Mouse (Mus musculus) monocyte, adult 5-6 weeks (primary cell): Measurements from ENCODE around the gene Mtf2. TPM values are rescaled to one million over a fixed set of nuclear protein-coding genes. Genes with fewer than 3 reads are reported as not detected.
A peak's percentile ranks its signal among the peaks of the same experiment; 100 is the strongest.
"Not testable (repeated sequence)": the region's sequence is repeated elsewhere in the genome, so short reads cannot be mapped to it uniquely, and the experiment has no call there.

ENCODE experiments used
- ATAC-seq: fragments of 153-309, 156-312 bp; replicated peaks from 2 replicates; pipeline ENCODE4 v1.8.0; 2017; ENCODE audit warnings: mild to moderate bottlenecking; ENCODE audit not compliant: low TSS enrichment, insufficient number of reproducible peaks, severe bottlenecking, poor library complexity, low FRiP score
- total RNA-seq: library from RNA; stranded (forward); fragments of 200-1000, 200-491, 200-594 nt; gene quantifications from 3 replicates; pipeline ENCODE4 v1.2.3, GENCODE M21; 2017

Mtf2 gene
- total RNA-seq, 1 experiment from 2014 or later: 63.4 TPM

DNA sequence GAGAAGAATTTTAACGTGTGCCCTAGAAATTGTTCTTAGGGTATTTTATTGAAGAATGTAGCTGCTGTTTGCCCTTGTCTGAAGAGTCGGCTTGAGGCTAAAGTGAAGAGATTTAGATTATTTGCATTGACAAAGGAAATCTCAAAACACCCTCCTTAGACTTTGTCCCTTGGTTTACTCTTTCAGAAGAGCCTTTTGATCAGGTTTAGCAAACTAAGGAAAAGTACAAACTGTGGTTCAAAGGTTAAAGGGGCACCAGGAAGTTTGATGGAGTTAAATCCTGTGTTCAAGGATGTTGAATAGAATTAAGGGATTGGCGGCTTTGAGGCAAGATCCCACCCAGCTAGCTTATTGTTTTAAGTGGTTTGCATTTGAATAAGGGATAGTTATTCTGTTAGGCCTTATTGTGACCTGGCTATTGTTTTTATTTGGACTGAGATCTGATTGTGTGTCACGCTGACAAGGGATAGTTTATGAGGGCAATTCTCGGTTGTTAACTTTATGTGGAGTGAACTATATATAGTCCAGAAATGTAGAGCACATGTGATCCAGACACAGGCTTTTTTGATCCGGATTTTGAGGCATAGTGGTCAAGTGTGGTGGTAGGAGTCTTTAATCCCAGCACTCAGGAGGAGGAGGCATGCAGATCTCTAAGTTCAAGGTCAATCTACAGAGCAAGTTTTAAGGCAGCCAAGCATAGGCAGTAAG is 11.5 kb downstream of the Mtf2 start:
- no peak for ATAC-seq

DNA sequence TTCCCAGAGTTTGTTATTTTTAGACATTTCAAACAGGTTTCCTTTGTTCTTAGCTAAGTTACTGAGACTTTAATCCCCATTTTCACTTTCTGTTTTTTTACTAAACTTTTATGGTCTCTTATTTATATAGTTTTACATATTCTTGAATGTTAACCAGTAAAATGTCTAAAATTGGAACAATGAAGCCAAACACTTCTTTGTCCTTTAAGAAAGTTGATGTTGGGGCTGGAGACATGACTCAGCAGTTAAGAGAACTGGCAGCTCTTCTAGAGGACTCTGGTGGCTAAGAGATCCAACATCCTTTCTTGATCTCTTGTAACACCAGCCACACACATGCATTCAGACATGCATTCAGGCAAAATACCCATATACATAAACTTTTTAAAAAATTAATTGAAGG is 14.1 kb downstream of the Mtf2 start:
- ATAC-seq: no peak

DNA sequence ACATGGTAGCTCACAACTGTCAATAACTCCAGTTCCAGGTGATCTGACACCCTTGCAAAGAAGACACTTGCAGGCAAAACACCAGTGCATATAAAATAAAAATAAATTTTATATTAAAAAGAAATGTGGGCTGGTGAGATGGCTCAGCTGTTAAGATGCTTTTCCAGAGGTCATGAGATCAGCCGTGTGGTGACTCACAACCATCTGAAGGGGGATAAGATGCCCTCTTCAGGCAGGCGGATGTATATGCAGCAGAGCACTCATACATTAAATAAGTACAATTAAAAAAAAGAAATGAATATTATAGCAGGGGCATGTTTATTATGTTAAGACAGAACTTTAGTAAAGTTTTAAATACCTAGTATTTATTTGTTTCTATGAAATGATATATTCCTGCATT is 16.9 kb downstream of the Mtf2 start:
- 0 out of 2 replicates have a peak, but pooled peaks have one; percentile 61 for ATAC-seq

DNA sequence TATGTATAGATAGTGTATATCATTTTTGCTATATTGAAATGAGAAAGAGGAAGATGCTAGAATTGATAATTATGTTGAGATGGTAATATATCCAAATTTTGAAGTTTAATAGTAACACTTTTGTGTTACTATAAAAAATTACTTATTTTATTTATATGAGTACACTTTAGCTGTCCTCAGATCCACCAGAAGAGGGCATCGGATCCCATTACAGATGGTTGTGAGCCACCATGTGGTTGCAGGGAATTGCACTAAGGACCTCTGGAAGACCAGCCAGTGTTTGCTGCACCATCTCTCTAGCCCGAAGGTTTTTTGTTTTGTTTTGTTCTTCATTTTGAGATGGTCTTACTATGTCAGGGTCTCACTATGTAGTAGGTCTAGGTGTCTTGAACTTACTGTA is 20.0 kb downstream of the Mtf2 start:
- no peak for ATAC-seq

DNA sequence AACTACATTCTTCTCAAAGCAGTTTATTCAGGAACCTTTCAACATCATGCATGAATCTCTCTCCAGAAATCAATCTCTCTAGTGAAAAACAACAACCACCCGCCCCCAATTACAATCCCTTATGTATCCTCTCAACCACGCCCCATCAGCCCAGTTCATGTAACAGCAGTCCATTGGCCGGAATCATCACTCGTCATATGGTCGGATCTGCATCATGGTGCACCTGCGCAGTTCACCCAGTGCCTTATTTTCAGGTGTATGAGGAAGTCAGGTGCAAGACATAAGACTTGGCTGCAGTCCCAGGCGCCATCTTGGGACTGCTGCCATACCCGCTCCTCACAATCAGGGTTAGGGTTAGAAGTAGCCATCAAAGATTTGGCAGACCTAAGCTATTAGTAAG is 27.3 kb downstream of the Mtf2 start:
- not testable (repeated sequence) for ATAC-seq

DNA sequence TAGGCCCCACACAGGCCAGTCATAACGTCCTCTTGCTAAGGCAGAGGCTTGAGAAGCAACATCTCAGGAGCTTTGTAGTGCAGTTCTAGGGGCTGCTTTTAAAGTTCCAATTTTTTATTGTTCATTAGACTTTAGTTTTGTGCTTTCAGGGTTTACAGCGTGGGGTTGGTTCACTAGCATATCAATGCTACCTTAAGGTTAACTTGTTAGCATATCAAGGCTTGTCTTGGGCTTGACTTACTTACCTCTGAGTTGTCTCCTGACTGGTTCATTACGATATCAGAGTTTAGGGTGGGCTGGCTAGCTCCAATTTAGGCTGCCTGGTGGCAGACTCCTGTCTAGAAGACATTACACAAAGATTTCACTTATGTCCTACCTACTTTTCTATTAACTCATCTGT is 32.2 kb downstream of the Mtf2 start:
- no peak for ATAC-seq

DNA sequence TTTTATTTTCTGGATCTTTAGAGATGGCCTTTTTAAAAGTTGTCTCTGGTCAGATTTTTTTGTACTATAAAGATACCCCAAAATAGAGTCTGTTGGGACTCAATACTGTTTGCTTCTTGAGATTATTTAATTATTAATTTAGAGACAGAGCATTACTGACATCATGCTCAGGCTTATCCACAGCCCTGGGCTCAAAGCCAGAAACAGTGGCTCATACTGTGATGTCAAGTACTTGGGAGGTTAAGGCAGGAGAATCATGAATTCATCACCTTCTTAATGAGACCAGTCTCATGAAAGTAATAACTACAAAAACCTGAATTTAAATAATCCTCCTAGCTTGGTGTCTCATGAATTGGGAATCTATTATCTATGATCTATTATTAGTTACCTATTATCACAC is 34.7 kb downstream of the Mtf2 start:
- ATAC-seq: no peak

DNA sequence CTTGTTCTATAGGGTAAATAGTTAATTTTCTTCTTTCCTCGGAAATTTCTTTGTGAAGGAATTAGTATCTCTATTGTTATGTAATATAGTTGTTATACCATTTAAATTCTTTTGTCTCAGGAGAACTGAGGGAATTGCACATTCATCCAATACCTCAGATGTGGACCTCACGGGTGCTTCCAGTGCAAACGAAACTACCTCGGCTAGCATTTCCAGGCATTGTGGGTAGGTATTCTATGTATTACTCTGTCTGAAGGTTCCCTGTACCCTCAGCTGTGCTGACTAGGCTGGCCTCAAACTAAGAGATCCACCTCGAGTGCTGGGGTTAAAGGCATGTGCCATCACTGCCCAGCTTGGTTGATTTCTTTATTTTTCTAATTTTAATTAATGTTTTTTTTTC is 38.8 kb downstream of the Mtf2 start:
- ATAC-seq: no peak

DNA sequence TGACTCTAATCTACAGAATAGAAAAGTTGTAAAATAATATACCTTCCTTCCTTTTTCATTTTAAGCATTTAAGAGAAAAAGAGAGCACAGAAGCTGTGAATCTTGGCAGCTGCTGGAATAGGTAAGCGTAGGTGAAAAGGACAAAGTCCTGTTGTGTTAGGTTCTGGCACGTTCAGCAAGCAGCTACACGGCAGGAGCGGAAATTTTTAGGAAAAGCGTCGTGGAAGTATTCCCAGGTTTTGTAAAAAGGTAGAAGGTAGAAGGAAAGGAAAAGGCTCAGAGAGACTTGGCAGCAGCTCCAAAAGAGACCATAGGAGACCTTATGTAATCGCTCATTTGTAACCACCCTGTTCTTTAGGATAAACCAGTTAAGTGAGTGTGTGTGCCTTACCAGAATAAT is 43.9 kb downstream of the Mtf2 start:
- ATAC-seq: no peak

DNA sequence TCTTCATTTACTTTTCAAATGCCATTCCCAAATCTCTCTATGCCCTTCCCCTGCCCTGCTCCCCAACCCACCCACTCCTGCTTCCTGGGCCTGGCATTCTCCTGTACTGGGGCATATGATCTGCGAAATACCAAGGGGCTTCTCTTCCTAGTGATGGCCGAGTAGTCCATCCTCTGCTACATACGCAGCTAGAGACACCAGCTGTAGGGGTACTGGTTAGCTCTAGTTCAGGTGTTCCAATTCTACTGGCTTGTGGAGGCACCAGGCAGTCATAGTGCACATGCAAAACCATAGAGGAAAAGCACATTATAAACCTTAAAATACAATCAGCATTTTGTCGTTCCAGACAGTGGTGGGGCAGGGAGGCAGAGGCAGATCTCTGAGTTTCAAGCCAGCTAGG is 52.2 kb downstream of the Mtf2 start:
- ATAC-seq: no peak

DNA sequence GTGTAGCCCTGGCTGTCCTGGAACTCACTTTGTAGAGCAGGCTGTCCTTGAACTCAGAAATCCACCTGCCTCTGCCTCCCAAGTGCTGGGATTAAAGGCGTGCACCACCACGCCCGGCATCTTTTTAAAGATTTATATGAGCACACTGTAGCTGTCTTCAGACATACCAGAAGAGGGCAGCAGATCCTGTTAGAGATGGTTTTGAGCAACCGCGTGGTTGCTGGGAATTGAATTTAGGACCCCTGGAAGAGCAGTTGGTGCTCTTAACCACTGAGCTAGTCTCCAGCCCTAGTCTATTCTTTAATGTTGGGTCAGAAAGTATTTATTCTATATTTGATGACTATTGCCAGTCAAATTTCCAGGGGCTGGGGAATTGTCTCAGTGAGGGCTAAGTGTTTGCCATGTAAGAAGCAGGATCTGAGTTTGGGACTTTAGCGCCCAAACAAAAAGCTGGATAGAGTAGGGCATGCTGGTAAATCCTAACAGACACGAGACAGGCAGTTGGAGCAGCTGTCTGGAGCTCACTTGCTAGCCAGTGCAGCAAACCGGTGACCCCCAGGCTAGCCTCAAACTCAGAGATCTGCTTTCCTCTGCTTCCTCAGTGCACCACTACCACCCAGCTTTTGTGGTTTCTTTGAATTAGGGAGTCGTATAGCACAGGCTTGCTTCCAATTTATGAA is 54.9 kb downstream of the Mtf2 start:
- no peak for ATAC-seq

DNA sequence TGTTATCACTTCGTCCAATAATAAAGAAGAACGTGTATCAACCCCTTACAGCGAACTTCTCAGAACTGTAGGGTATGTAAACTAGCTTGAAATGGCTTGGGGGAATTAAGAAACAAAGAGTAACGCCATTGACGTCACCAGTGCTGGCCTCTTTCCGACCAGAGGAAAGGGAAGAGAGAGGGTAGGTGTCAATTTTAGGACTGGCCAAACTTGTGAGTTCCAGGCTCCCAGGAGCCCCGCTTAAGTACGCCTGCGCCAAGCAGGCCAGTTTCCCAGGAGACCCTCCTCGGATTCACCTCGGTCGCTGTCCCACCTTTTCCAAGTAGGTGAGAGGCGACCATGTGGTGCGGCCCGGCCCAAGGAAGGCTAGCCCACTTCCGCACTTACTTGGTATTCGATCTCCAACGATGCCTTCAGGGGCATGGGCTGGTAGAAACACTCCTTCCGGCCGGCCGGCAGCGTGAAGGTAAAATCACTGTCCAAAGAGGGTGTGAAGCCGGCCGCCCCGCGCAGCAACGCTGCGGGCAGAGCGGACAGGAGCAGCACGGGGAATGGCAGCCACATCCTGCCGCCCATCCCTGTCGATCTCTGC is 66.5 kb downstream of the Mtf2 start:
- peak; percentile 66 for ATAC-seq

DNA sequence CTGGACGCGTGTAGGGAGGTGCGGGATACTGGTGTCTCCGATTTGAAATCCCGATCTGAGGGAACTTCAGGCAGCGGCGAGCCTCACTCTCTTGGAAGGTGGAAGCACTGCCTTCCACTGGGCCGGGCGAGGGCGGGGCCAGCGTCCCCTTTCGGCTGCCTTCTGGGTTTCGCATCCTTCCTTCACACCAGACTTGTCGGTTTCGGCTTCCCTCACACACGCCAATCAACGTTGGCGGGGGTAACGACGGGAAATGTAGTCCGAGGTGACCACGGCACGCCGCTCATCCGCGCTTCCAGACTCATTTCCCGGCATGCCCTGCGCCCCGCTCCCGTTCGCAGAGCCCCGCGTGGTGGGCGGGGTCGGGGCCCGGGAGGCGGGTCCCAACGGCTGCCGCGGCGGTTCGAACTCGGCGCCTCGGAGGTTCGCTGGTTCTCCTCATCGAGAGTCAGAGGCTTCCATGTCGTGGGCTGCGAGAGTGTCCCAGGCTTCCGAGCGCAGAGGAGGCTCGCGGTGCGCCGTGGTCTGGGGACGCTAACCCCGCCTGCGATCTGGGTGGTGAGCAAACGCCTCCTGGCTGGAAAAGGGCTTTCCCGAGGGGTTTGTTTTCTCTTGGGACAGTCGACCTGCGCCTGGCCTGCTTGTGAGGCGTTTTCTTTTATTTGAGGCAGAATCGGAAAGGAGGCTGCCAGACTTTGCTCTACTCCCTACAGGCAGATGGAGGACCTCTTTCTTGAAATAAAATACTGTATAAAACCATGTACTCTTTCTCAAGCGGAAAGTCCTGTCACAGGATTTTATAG is 67.2 kb downstream of the Mtf2 start, which contains the start of the genes Tmed5 and Ccdc18:
Tmed5 (minus strand) TSS at position 180 of the 803 bp plus-strand sequence.
Ccdc18 (plus strand) TSS at position 435 of the 803 bp plus-strand sequence.
- ATAC-seq: peak; percentile 98

DNA sequence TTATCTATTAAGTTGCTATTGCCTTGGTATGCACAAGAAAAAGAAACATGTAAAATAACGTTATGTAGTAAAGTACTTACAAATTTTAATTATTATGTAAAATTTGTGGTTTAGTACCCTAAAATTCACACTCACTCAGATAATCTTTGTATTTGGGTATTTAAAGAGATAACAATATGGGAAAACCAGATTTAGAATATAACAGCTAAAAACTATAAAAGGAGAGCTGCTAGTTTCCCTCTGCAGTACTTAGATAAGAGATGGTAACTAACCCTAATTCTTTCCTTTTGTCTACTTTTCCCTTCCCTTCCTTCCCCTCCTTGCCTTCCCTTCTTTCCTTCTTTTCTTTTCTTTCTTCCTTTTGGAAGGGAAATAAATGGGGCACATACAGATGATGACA is 87.1 kb downstream of the Mtf2 start:
- ATAC-seq: no peak

Other genes starting within 250 kb of the Mtf2 start
- 0.32 TPM in 1 of 3 replicates, not detected in the others for gene Ube2d2b, start 235.6 kb upstream of the Mtf2 start, total RNA-seq
- gene Evi5, start 190.6 kb upstream of the Mtf2 start, total RNA-seq: 29.5 to 30.7 TPM (median 29.8 TPM) in 3 replicates
- gene Rpl5, start 165.2 kb upstream of the Mtf2 start, total RNA-seq: 256 to 830 TPM (median 616 TPM) in 3 replicates
- 33.7 to 53.5 TPM (median 47.2 TPM) in 3 replicates for gene Fam69a, start 78.6 kb upstream of the Mtf2 start, total RNA-seq
- 204 to 217 TPM (median 205 TPM) in 3 replicates for gene Tmed5, start 66.9 kb downstream of the Mtf2 start, total RNA-seq
- gene Ccdc18, start 67.2 kb downstream of the Mtf2 start, total RNA-seq: 1.7 to 3.0 TPM (median 2.1 TPM) in 3 replicates
- gene Dr1, start 203.2 kb downstream of the Mtf2 start, total RNA-seq: 64.5 to 80.1 TPM (median 68.5 TPM) in 3 replicates
- 3.9 to 6.4 TPM (median 5.5 TPM) in 3 replicates for gene Pigg, start 246.9 kb downstream of the Mtf2 start, total RNA-seq